In the genomic region with DNA sequence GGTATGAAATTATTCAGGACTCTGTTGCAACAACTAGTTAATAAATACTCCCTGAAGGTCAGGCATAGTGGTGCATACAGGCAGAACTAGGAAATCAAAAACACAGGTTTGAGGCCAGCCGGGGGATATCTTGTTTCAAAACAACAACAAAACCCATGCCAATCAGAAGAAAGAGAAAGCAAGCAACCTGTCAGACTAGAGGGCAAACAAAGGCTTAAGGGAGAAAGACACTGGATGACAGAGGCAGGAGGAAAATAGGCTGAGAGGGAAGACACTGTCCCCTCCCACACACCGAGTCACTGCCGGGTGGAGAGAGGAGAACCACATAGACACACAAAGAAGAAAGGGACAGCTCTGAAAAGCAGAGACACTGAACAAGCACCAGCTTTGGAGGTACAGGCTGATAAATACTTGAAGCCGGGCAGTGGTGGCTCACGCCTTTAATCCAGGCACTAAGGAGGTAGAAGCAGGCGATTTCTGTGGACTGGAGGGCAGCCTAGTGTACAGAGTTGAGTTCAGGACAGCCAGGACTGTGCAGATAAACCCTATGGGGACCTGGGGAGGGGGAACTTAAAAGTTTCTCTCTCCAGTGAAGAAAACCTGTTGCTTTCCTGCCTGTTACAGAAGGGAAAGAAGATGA, we compare ENCODE assay signal across 9 mouse cellular contexts. TPM values are rescaled to one million over a fixed set of nuclear protein-coding genes. Genes with fewer than 3 reads are reported as not detected.
DNase-seq lines count a peak whose midpoint lies in the region; ATAC-seq and TF ChIP-seq lines count a peak whose summit lies in the region.
"Had no signal": no experiment of that assay in that cellular context is flagged by ENCODE, and none has a peak within 500 bp of the region (broad histone marks: within the 10 kb centered on the region; RNA-seq: fewer than 3 reads in every experiment).

No protein-coding gene starts in this region.

- DNase-seq in kidney, adult 11 months: peak; percentile 50
- no peak for DNase-seq in kidney, postnatal 4 days
- no peak for DNase-seq in hindbrain, postnatal 0 days (ENCODE audit: low spot score)
- DNase-seq in midbrain, embryonic 14.5 days: no peak
- no peak for DNase-seq in right cerebral cortex, postnatal 4 days
- no peak for DNase-seq in thymus, postnatal 10 days (ENCODE audit: low spot score in 2 of 2)
- no peak for DNase-seq in thymus, postnatal 36 days

- ATAC-seq in embryonic facial prominence, embryonic 12.5 days (ENCODE audit: insufficient number of reproducible peaks, insufficient read depth, low FRiP score, low TSS enrichment): no peak
- ATAC-seq in hindbrain, postnatal 0 days: no peak
- no peak for ATAC-seq in midbrain, embryonic 14.5 days (ENCODE audit: low FRiP score, low TSS enrichment)

- no peaks in the 10 kb centered on the region for H3K27me3 ChIP-seq in embryonic facial prominence, embryonic 12.5 days
- no peaks in the 10 kb centered on the region for H3K27me3 ChIP-seq in hindbrain, postnatal 0 days (ENCODE audit: insufficient read depth, low read length)
- H3K27me3 ChIP-seq in midbrain, embryonic 14.5 days (ENCODE audit: control insufficient read depth, insufficient read depth, low read length): no peaks in the 10 kb centered on the region
- H3K27me3 ChIP-seq: Patski had no signal

- H3K9me3 ChIP-seq in embryonic facial prominence, embryonic 12.5 days: no peaks in the 10 kb centered on the region
- no peaks in the 10 kb centered on the region for H3K9me3 ChIP-seq in hindbrain, postnatal 0 days (ENCODE audit: low read length)
- no peaks in the 10 kb centered on the region for H3K9me3 ChIP-seq in midbrain, embryonic 14.5 days (ENCODE audit: control insufficient read depth, low read length)

- H3K27ac ChIP-seq in embryonic facial prominence, embryonic 12.5 days: no peak overlapping the region
- H3K27ac ChIP-seq in hindbrain, postnatal 0 days: no peak overlapping the region
- no peak overlapping the region for H3K27ac ChIP-seq in midbrain, embryonic 14.5 days (replicated peaks; ENCODE audit: low read depth, low read length)

- peak overlapping the region; percentile 95 for H3K4me2 ChIP-seq in embryonic facial prominence, embryonic 12.5 days (replicated peaks)
- H3K4me2 ChIP-seq in hindbrain, postnatal 0 days (ENCODE audit: low read depth, low read length): peak overlapping the region; percentile 93
- H3K4me2 ChIP-seq in midbrain, embryonic 14.5 days (ENCODE audit: low read length): peak overlapping the region; percentile 96

- peak overlapping the region; percentile 69 for H3K4me3 ChIP-seq in embryonic facial prominence, embryonic 12.5 days
- H3K4me3 ChIP-seq in hindbrain, postnatal 0 days (ENCODE audit: low read length): peak overlapping the region; percentile 65
- peak overlapping the region; percentile 66 for H3K4me3 ChIP-seq in midbrain, embryonic 14.5 days (replicated peaks; ENCODE audit: low read depth, low read length)

- 75% methylated on average over 6 of the region's 6 CpGs for WGBS in embryonic facial prominence, embryonic 12.5 days
- 84% methylated on average over 6 of the region's 6 CpGs for WGBS in hindbrain, postnatal 0 days
- 88% methylated on average over 6 of the region's 6 CpGs for WGBS in midbrain, embryonic 14.5 days

- peak overlapping the region; percentile 71; the same call in 1 of the 2 replicates for H3K9ac ChIP-seq in embryonic facial prominence, embryonic 12.5 days
- peak overlapping the region; percentile 70; the same call in 1 of the 2 replicates for H3K9ac ChIP-seq in hindbrain, postnatal 0 days (replicated peaks; ENCODE audit: low read length)
- H3K9ac ChIP-seq in midbrain, embryonic 14.5 days (replicated peaks; ENCODE audit: low read length): no peak overlapping the region; the same call in 1 of the 2 replicates

- H3K36me3 ChIP-seq in embryonic facial prominence, embryonic 12.5 days: peaks cover 46% of the 10 kb centered on the region
- H3K36me3 ChIP-seq in hindbrain, postnatal 0 days (ENCODE audit: insufficient read depth, low read length): peaks cover 27% of the 10 kb centered on the region
- peaks cover 39% of the 10 kb centered on the region for H3K36me3 ChIP-seq in midbrain, embryonic 14.5 days (ENCODE audit: control insufficient read depth, insufficient read depth, low read length)

- TF ChIP-seq CTCF in hindbrain, postnatal 0 days (IDR thresholded peaks at IDR 0.05; ENCODE audit: low read depth): no peak

- H3K4me1 ChIP-seq in embryonic facial prominence, embryonic 12.5 days: peaks cover 40% of the 10 kb centered on the region
- H3K4me1 ChIP-seq in hindbrain, postnatal 0 days (ENCODE audit: insufficient read depth, low read length): peaks cover 29% of the 10 kb centered on the region
- H3K4me1 ChIP-seq in midbrain, embryonic 14.5 days (ENCODE audit: control insufficient read depth, insufficient read depth, low read length): peaks cover 51% of the 10 kb centered on the region

RNA-seq across cellular contexts. Expression of gene Rpl18, which starts 1.3 kb away (rescaled TPM):
- polyA plus RNA-seq in embryonic facial prominence, embryonic 12.5 days (2016; fragmentation: Nextera tagmentation; extraction: Ambion mirVana): 926 and 973 TPM in 2 replicates
- 999 and 1,175 TPM in 2 replicates for total RNA-seq in hindbrain, postnatal 0 days (2014; rRNA removed)
- 519 and 535 TPM in 2 replicates for polyA plus RNA-seq in hindbrain, postnatal 0 days (2015; fragmentation: Nextera tagmentation; extraction: Ambion mirVana)
- 631 and 710 TPM in 2 replicates for polyA plus RNA-seq in midbrain, embryonic 14.5 days (2014; fragmentation: Nextera tagmentation; extraction: Ambion mirVana)

RNA-seq across cellular contexts. Expression of gene Sphk2, which starts 3.8 kb away (rescaled TPM):
- 34.7 and 35.3 TPM in 2 replicates for polyA plus RNA-seq in embryonic facial prominence, embryonic 12.5 days (2016; fragmentation: Nextera tagmentation; extraction: Ambion mirVana)
- 27.4 and 31.6 TPM in 2 replicates for total RNA-seq in hindbrain, postnatal 0 days (2014; rRNA removed)
- 17.8 and 18.5 TPM in 2 replicates for polyA plus RNA-seq in hindbrain, postnatal 0 days (2015; fragmentation: Nextera tagmentation; extraction: Ambion mirVana)
- polyA plus RNA-seq in midbrain, embryonic 14.5 days (2014; fragmentation: Nextera tagmentation; extraction: Ambion mirVana): 17.2 and 19.2 TPM in 2 replicates

RNA-seq across cellular contexts. Expression of gene Fam83e, which starts 7.0 kb away (rescaled TPM):
- 1.3 TPM in 2 replicates for polyA plus RNA-seq in embryonic facial prominence, embryonic 12.5 days (2016; fragmentation: Nextera tagmentation; extraction: Ambion mirVana)
- 0.11 and 0.16 TPM in 2 replicates for total RNA-seq in hindbrain, postnatal 0 days (2014; rRNA removed)
- 0.09 and 0.25 TPM in 2 replicates for polyA plus RNA-seq in hindbrain, postnatal 0 days (2015; fragmentation: Nextera tagmentation; extraction: Ambion mirVana)
- 0.46 and 0.90 TPM in 2 replicates for polyA plus RNA-seq in midbrain, embryonic 14.5 days (2014; fragmentation: Nextera tagmentation; extraction: Ambion mirVana)

RNA-seq across cellular contexts. Expression of gene Dbp, which starts 9.1 kb away (rescaled TPM):
- polyA plus RNA-seq in embryonic facial prominence, embryonic 12.5 days (2016; fragmentation: Nextera tagmentation; extraction: Ambion mirVana): 6.9 and 11.5 TPM in 2 replicates
- 4.2 and 12.2 TPM in 2 replicates for total RNA-seq in hindbrain, postnatal 0 days (2014; rRNA removed)
- 4.6 and 5.3 TPM in 2 replicates for polyA plus RNA-seq in hindbrain, postnatal 0 days (2015; fragmentation: Nextera tagmentation; extraction: Ambion mirVana)
- polyA plus RNA-seq in midbrain, embryonic 14.5 days (2014; fragmentation: Nextera tagmentation; extraction: Ambion mirVana): 1.9 and 4.3 TPM in 2 replicates

RNA-seq across cellular contexts. Expression of gene Spaca4, which starts 11.6 kb away (rescaled TPM):
- not detected in 2 replicates for polyA plus RNA-seq in embryonic facial prominence, embryonic 12.5 days (2016; fragmentation: Nextera tagmentation; extraction: Ambion mirVana)
- total RNA-seq in hindbrain, postnatal 0 days (2014; rRNA removed): not detected in 2 replicates
- polyA plus RNA-seq in hindbrain, postnatal 0 days (2015; fragmentation: Nextera tagmentation; extraction: Ambion mirVana): not detected in 2 replicates
- not detected in 2 replicates for polyA plus RNA-seq in midbrain, embryonic 14.5 days (2014; fragmentation: Nextera tagmentation; extraction: Ambion mirVana)
- polyA plus RNA-seq: Patski had no signal
